Comparison of ENCODE assay signal across 16 mouse cellular contexts in the genomic region with DNA sequence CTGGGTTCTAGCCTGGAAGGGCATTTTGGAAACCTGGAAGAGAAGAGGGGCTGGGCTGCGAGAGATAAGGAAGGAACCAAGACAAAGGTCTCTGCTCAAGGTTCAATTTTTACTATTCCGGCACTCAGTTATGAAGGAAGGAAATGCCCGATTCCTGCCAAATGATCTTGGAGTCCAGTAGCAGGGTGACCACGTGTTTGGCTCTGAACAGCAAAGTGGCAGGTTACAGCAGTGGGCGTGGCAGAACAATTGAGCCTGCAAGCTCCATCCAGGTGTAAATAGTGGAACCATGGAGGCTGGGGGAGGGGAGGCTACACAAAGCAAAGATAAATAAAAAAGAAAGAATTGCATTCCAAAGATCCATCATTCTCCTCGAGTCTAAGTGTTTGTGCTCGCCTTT. TPM values are rescaled to one million over a fixed set of nuclear protein-coding genes. Genes with fewer than 3 reads are reported as not detected.
DNase-seq lines count a peak whose midpoint lies in the region; TF ChIP-seq lines count a peak whose summit lies in the region.
"Not testable (repeated sequence)": the region's sequence is repeated elsewhere in the genome, so short reads cannot be mapped to it uniquely, and the experiment has no call there.
"Had no signal": no experiment of that assay in that cellular context is flagged by ENCODE, and none has a peak within 500 bp of the region (broad histone marks: within the 10 kb centered on the region; RNA-seq: fewer than 3 reads in every experiment).

No protein-coding gene starts in this region.

- not testable (repeated sequence) for H3K27ac ChIP-seq in kidney, adult 2 months (ENCODE audit: insufficient read depth, low read depth, low read length)

- H3K36me3 ChIP-seq in kidney, adult 2 months (ENCODE audit: control insufficient read depth, insufficient read depth, low read length), result not testable (repeated sequence)

- H3K4me3 ChIP-seq in kidney, adult 2 months (ENCODE audit: insufficient read depth, low read depth, low read length), result not testable (repeated sequence)

- H3K4me1 ChIP-seq in kidney, adult 2 months (ENCODE audit: control insufficient read depth, insufficient read depth, low read length), result not testable (repeated sequence)

- 54% methylated on average over 7 of the region's 7 CpGs for WGBS in kidney, adult 2 months

- DNase-seq in ES-CJ7 (ENCODE audit: low read depth, low spot score) (peak; percentile 39), R1 (ENCODE audit: low read depth, low spot score) (peak; percentile 26), ZHBTc4 (ENCODE audit: low read depth, low spot score) (peak; percentile 36)
- peak; percentile 62 for DNase-seq in kidney, adult 2 months
- peak; percentile 68 for DNase-seq in kidney, adult 9 months
- DNase-seq in kidney, postnatal 10 days, result peak; percentile 3
- DNase-seq in lung, postnatal 10 days, result peak; percentile 1
- peak; percentile 38 for DNase-seq in testis, postnatal 10 days (ENCODE audit: low spot score)

- H3K27me3 ChIP-seq in kidney, adult 2 months (replicated peaks; ENCODE audit: control insufficient read depth, insufficient read depth, low read length), result not testable (repeated sequence)

- TF ChIP-seq CTCF in kidney, adult 2 months (conservative IDR thresholded peaks at IDR 0.05; ENCODE audit: insufficient read depth, insufficient read length, low read depth, low read length), result not testable (repeated sequence)

- not testable (repeated sequence) for TF ChIP-seq POLR2A in kidney, adult 2 months (IDR thresholded peaks at IDR 0.05; ENCODE audit: low read depth, low read length)

RNA-seq across cellular contexts. Expression of a gene that starts 38.3 kb away (rescaled TPM):
- 0.04 TPM in 1 of 2 replicates, not detected in the other for polyA plus RNA-seq in kidney, adult 2 months (2012; rRNA removed)
- polyA plus RNA-seq: adrenal gland, adult 2 months; C2C12; G1E; Patski had no signal

RNA-seq across cellular contexts. Expression of a gene that starts 43.1 kb away (rescaled TPM):
- polyA plus RNA-seq in kidney, adult 2 months (2012; rRNA removed), result not detected in 2 replicates
- polyA plus RNA-seq: C2C12, G1E, Patski had no signal

RNA-seq across cellular contexts. Expression of a gene that starts 55.7 kb away (rescaled TPM):
- not detected in 2 replicates for polyA plus RNA-seq in kidney, adult 2 months (2012; rRNA removed)
- polyA plus RNA-seq: activated CD4-positive, CD25-positive, alpha-beta regulatory T cell, adult 4 months; adrenal gland, adult 2 months; brain, embryonic 14.5 days; C2C12; CD4-positive, CD25-positive, alpha-beta regulatory T cell, adult 4 months; cerebellum, adult 2 months; G1E; Patski had no signal

Comparison
In these comparisons a context has a peak if more than half of its experiments do, and no peak if none do; other contexts are left out.
1. DNase-seq: peak in every context shown above with its lines; median percentile 68 in kidney, adult 9 months; 62 in kidney, adult 2 months; 39 in ES-CJ7; 38 in testis, postnatal 10 days; 36 in ZHBTc4; 26 in R1; 3 in kidney, postnatal 10 days; 1 in lung, postnatal 10 days.